Mouse (Mus musculus) midbrain, postnatal 0 days (tissue): ENCODE measurements around the gene Exosc2. TPM values are rescaled to one million over a fixed set of nuclear protein-coding genes. Genes with fewer than 3 reads are reported as not detected.

Experiments
- ATAC-seq: fragments of 200-750 bp; cut with Nextera tagmentation; 2 replicates; pipeline ENCODE4 v1.8.0; 2017; ENCODE audit warnings: moderate number of reproducible peaks, mild to moderate bottlenecking, moderate TSS enrichment, moderate library complexity; ENCODE audit not compliant: low FRiP score
- DNase-seq: peaks from one replicate; pipeline ENCODE4 v3.0.0-alpha.2; 2015; ENCODE audit warnings: low spot score
- H3K27ac ChIP-seq: fragments of 300-500 bp; sonication (generic); 2 replicates; pipeline ENCODE4 v1.5.1; 2014; ENCODE audit warnings: low read depth, mild to moderate bottlenecking, low read length, mixed read lengths
- H3K27me3 ChIP-seq: fragments of 300-500 bp; sonication (generic); 2 replicates; pipeline ENCODE4 v1.6.1; 2014; ENCODE audit warnings: low read length, control low read depth, mixed read lengths; ENCODE audit not compliant: insufficient read depth
- H3K36me3 ChIP-seq: fragments of 300-500 bp; sonication (generic); 2 replicates; pipeline ENCODE4 v1.6.1; 2014; ENCODE audit warnings: low read length, control low read depth, mixed read lengths; ENCODE audit not compliant: insufficient read depth
- H3K4me1 ChIP-seq: fragments of 300-500 bp; sonication (generic); 2 replicates; pipeline ENCODE4 v1.6.1; 2014; ENCODE audit warnings: mild to moderate bottlenecking, control low read depth, antibody characterized with exemption, low read length, mixed read lengths; ENCODE audit not compliant: insufficient read depth
- H3K4me2 ChIP-seq: fragments of 300-500 bp; sonication (generic); 2 replicates; pipeline ENCODE4 v1.6.1; 2014; ENCODE audit warnings: low read depth, mild to moderate bottlenecking, low read length, mixed read lengths; ENCODE audit not compliant: poor library complexity, severe bottlenecking
- H3K4me3 ChIP-seq: fragments of 300-500 bp; sonication (generic); 2 replicates; pipeline ENCODE4 v1.5.1; 2014; ENCODE audit warnings: low read depth, mild to moderate bottlenecking, low read length, moderate library complexity
- H3K9ac ChIP-seq: fragments of 300-500 bp; sonication (generic); replicated peaks from 2 replicates; pipeline ENCODE4 v1.6.1; 2014; ENCODE audit warnings: mild to moderate bottlenecking, low read length, moderate library complexity, mixed read lengths; ENCODE audit not compliant: poor library complexity, severe bottlenecking
- H3K9me3 ChIP-seq: fragments of 300-500 bp; sonication (generic); 2 replicates; pipeline ENCODE4 v1.6.1; 2016; ENCODE audit warnings: low read length, control low read depth
- CTCF ChIP-seq: IDR thresholded peaks from 2 replicates; pipeline ENCODE4 v1.5.1; 2016; ENCODE audit warnings: antibody characterized with exemption, mild to moderate bottlenecking
- WGBS: fragments of 180-500 bp; shearing (Covaris S2); extraction: QIAGEN DNeasy Blood & Tissue Kit; methylation state at CpG from one replicate; pipeline ENCODE4 v1.1.7; 2014; 5-methylcytosine and 5-hydroxymethylcytosine counted together
- polyA plus RNA-seq: library from polyadenylated mRNA; unstranded; fragments of >200 nt; fragmentation: Nextera tagmentation; extraction: Ambion mirVana; gene quantifications from 2 replicates; pipeline ENCODE4 v1.2.1, GENCODE M21; 2015
- total RNA-seq: library from RNA; depleted of rRNA; stranded (reverse); fragments of >200 nt; gene quantifications from 2 replicates; pipeline ENCODE4 v1.2.3, GENCODE M21; 2014

Exosc2 gene
- total and polyA plus RNA-seq, 2 experiments from 2014 or later, result 26.7 to 36.8 TPM

- no peaks in the 10 kb centered on the region for H3K9me3 ChIP-seq
- 1% methylated on average over 48 of the region's 48 CpGs for WGBS
- H3K27ac ChIP-seq, result no peak overlapping the region
- H3K4me3 ChIP-seq, result peak overlapping the region; percentile 7; the same call in 1 of the 2 replicates
- TF ChIP-seq CTCF, result no peak
- DNase-seq (peak; percentile 31), ATAC-seq (no peak)
- H3K4me1 ChIP-seq, result peaks cover 16% of the 10 kb centered on the region
- H3K4me2 ChIP-seq, result peak overlapping the region; percentile 24; the same call in 1 of the 2 replicates
- H3K36me3 ChIP-seq, result no peaks in the 10 kb centered on the region
- H3K9ac ChIP-seq, result no peak overlapping the region
- H3K27me3 ChIP-seq, result peaks cover 73% of the 10 kb centered on the region
Measured at GRCm38 (mm10) chr2:31640609-31641507, 29.7 kb upstream of the Exosc2 start.

- no peak for DNase-seq
- peaks cover 75% of the 10 kb centered on the region for H3K27me3 ChIP-seq
- no peak overlapping the region for H3K4me3 ChIP-seq
- ATAC-seq, result no peak
- 0 out of 2 replicates have a peak overlapping the region, but pooled peaks have one; percentile 24 for H3K4me2 ChIP-seq
- H3K36me3 ChIP-seq, result no peaks in the 10 kb centered on the region
- peaks cover 10% of the 10 kb centered on the region; the same call in 1 of the 2 replicates for H3K4me1 ChIP-seq
- no peak overlapping the region for H3K9ac ChIP-seq
- no peak for TF ChIP-seq CTCF
- H3K27ac ChIP-seq, result no peak overlapping the region
- under 1% methylated on average over 11 of the region's 11 CpGs for WGBS
- no peaks in the 10 kb centered on the region for H3K9me3 ChIP-seq
Measured at GRCm38 (mm10) chr2:31641508-31641830, 29.0 kb upstream of the Exosc2 start.

- Histone ChIP-seq H3K9ac (no peak overlapping the region), H3K36me3 (no peaks in the 10 kb centered on the region), H3K9me3 (no peaks in the 10 kb centered on the region), H3K27ac (no peak overlapping the region), H3K4me1 (peaks cover 7% of the 10 kb centered on the region; the same call in 1 of the 2 replicates), H3K4me2 (no peak overlapping the region), H3K4me3 (no peak overlapping the region), H3K27me3 (peaks cover 77% of the 10 kb centered on the region)
- ATAC-seq, result no peak
- 3% methylated on average over 18 of the region's 18 CpGs for WGBS
- no peak for TF ChIP-seq CTCF
- DNase-seq, result no peak
Measured at GRCm38 (mm10) chr2:31641929-31642328, 28.6 kb upstream of the Exosc2 start.

- H3K9ac ChIP-seq, result peak overlapping the region; percentile 58
- H3K27me3 ChIP-seq, result peaks cover 49% of the 10 kb centered on the region
- H3K4me3 ChIP-seq, result peak overlapping the region; percentile 56
- H3K36me3 ChIP-seq, result no peaks in the 10 kb centered on the region
- H3K9me3 ChIP-seq, result no peaks in the 10 kb centered on the region
- ATAC-seq, result peak; percentile 87
- H3K27ac ChIP-seq, result 0 out of 2 replicates have a peak overlapping the region, but pooled peaks have one; percentile 12
- 1% methylated on average over 90 of the region's 109 CpGs for WGBS
- TF ChIP-seq CTCF, result no peak
- peak; percentile 76 for DNase-seq
- no peaks in the 10 kb centered on the region for H3K4me1 ChIP-seq
- peak overlapping the region; percentile 65 for H3K4me2 ChIP-seq
Measured at GRCm38 (mm10) chr2:31653971-31654853, 16.3 kb upstream of the Exosc2 start.

GRCm38 (mm10) chr2:31654854-31655559 is 15.5 kb upstream of the Exosc2 start:
- Histone ChIP-seq H3K36me3 (no peaks in the 10 kb centered on the region), H3K4me1 (no peaks in the 10 kb centered on the region), H3K9me3 (no peaks in the 10 kb centered on the region), H3K27me3 (peaks cover 41% of the 10 kb centered on the region), H3K4me2 (peak overlapping the region; percentile 65), H3K4me3 (peak overlapping the region; percentile 56), H3K27ac (no peak overlapping the region), H3K9ac (peak overlapping the region; percentile 58)
- DNase-seq, result peak; percentile 69
- ATAC-seq, result no peak
- WGBS, result 8% methylated on average over 22 of the region's 22 CpGs
- peak; percentile 80 for TF ChIP-seq CTCF
